Mouse (Mus musculus) left cerebral cortex, postnatal 10 days (tissue): ENCODE data around the gene Cops7a. TPM values are rescaled to one million over a fixed set of nuclear protein-coding genes. Genes with fewer than 3 reads are reported as not detected.

Experiments
- DNase-seq, 2 experiments: peaks; one replicate each; pipeline ENCODE4 v3.0.0; 2021 to 2022; ENCODE audit warnings: low spot score in 2 of 2, mixed read lengths in 1 of 2; ENCODE audit errors: extremely low spot score in 1 of 2
- intact Hi-C: fragments of 180-260 bp; cut with DNase I; formaldehyde crosslinking; loops from one replicate; pipeline ENCODE4 v1.15.1; 2025
- total RNA-seq, 2 experiments: library from RNA; stranded (reverse); gene quantifications; 2 replicates each; pipeline ENCODE4 v1.2.3; 2021

Cops7a gene
- total RNA-seq, 2 experiments from 2014 or later = 115 to 116 TPM

DNA sequence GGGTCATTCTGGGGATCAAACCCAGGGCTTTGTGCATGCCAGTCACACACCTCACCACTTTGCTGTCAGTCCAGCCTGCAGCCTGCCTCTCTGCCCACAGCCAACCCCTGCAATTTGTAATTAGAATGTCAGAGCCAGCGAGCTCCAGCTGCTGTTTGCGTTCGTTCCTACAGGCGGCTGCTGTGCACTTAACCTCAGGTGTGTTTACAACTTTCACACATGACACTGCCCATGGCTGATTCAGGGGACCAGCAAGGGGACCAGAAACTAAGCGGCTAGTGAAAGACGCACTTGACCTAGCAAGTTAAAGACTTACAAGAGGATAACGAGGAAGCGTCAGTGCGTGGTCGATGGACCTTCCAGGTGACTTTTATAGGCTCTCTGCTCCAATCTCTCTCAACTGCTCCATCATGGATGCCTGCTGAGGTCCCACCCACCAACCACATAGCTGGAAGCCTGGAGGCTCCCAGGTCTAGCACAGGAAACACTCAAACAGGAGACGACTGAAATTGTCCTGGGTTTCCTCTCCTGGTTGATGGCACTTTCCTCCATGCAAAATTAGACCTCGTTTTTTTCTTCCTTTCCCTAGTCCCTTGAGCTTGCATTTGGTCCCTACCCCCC lies 40.1 kb downstream of the Cops7a start:
- DNase-seq = no peak
- intact Hi-C loops = no loop called here

DNA sequence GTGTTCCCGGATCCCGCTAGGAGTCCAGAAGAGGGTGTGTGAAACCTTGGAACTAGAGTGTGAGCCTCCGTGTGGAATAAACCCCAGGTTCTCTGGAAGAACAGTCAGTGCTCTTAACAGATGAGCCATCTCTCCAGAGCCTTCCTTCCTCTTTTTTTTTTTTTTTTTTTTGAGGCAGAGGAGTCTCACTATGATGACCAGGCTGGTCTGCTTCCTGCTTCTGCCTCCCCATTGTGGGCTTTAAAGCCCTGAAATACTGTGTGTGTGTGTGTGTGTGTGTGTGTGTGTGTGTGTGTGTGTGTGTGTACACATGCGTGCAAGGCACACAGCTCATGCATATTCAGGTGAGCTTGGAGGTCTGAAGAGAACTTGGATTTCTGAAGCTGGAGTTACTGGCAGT lies 43.8 kb downstream of the Cops7a start:
- no peak for DNase-seq
- intact Hi-C loops = no loop called here

DNA sequence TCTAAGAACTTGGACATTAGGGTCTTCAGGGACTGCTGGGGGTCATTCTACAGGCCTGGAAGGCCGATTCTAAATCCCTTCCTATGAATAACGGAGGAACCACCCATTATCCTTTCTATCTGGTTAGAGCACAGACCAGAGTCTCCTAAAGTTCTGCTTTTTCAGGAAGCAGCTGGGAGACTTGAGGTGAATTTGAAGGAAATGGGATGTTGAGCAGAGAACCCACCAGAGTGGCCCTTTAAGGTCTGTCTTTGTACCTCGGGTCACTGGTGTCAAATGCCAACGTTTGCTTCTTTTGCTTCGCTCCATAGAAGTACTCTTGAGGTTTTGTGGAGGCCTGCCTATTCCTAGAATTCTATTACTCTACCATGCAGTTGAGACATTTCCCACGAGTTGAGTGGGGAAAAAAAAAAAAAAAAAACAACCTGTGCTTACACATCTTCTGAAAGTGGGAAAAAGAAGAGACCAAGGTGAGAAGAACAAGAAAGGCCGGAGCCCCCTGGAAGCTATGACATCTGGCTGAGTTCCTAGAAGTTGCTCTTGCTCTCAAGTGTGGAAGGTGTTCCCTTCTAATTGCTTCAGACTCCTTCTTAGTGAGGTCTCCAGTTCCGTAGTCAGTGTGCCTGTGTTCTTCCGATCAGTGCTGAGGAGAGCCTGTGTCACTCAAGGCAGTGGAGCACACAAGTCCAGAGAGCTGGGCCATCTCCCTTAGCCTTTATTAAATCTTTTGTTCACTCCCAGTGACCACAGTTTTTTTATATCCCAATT lies 44.8 kb downstream of the Cops7a start:
- intact Hi-C loops = no loop called here
- no peak for DNase-seq

DNA sequence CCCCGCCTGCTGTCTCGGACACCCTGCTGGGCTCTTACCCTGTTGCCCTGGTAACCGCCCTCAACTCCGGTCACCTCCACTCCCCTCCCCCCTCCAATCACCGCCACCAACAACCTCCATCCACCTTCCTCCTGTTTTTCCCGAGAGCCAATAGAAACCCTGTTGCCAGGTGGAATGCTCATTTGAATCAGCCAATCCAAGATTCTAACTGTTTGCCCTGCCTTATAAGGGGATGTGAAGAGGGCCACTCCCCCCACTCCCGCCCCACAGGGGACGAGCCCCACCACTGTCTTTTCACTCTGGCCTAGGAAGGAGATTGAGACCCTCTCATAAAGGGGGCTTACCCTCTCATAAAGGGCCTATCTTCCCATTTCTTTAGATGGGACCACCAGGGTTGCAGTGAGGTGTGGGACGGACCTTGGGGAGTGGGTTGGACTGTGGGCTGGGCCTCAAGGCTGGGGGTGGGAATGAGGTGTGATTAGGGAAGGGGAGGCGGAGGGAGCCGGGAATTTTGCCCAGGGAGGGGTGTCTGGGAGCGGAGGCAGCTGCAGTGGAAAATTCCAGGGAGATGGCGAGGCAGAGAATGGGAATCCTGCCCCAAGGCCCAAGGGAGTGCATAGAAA lies 45.5 kb downstream of the Cops7a start, which contains the start of gene Ptms:
Ptms (minus strand) TSS at position 409 of the 623 bp plus-strand sequence.
- peak; percentile 95 to 96 for DNase-seq
- intact Hi-C loops = no loop called here

DNA sequence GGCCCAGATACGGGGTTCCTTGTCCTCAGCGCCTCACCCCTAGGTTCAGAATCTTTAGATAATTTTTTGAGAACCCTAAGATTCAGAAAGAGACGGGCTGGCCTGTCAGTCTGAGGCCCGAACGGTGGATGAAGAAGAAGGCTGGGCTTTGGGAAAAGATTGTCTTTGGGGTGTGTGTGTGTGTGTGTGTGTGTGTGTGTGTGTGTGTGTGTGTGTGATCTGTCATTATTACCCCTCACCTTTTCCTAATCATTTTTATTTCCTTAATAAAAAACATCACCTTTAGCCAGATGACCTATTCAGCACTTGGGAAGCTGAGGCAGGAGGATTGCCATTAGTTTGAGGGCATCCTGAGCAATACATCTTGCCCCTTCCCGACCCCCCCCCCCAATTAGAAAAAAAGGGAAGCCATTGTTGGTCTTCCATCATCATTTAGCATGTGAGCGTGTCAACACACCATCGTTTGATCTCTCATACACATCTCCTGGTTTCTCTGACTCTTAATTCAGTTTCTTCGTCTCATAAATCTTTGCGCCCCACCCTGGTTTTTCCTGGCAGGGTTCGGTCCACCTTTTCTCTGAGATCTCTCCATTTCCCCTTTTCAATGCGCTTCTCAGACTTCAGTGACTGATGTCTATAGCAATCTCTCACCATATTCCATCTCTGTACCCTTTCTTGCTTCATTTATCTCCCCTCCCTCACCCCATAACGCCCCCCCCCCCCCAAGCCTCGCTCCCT lies 46.3 kb downstream of the Cops7a start:
- intact Hi-C loops = no loop called here
- no peak for DNase-seq

DNA sequence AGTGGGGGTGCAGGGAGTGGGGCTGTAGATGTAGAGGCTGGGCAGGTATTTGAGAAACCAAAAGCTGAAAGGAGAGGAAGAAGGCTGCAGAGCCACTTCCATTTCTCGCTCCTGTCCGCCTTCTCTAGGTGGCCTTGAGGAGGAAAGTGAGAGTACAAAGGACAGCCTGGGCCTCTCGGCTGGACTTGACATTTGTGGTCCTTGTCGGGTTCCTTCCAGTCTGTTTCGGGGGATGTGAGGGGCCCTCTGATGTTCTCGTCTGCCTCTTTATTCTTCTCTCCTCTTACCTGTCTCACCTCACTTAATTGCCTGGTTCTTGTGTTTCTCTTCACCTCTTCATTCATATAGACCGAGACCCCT lies 47.0 kb downstream of the Cops7a start:
- intact Hi-C loops = no loop called here
- DNase-seq = no peak

DNA sequence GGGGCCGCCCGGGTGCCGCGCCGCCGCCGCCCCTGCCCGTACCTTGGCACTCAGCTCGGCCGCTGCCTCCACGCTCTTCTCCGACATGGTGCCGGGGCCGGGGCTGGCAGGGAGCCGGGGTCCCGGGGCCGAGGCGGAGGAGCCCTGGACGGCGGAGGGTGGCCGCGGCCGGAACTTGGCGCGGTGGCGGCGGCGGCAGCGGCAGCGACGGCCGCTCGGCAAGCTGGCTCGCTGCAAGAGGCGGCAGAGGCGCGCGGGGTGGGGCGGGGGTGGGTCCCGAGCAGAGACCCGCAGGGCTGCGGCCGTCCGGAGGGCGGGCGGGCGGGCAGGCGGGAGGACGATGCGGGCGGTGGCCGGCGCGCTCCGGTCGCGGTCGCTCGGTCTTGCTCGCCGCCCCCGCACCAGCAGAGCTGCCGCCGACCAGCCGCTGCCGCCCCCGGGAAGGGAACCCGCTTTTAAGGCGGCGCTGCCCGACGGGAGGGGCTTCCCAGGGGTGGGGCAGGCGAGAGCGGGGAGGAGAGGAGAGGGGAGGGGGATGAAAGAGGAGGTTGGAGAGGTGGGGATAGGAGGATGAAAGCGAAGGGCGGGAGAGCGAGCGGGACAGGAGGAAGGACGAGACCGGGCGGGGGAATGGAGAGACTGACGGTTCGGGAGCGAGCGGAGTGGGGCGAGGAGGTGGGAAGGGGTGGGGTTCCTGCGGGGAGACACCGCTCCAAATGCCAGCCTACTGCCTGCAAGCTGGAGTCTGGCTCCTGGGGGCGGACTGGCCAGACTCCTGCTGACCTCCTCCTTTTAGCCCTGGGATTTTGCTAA lies 47.6 kb downstream of the Cops7a start:
- intact Hi-C loops = loop anchor here (2.0 kb wide), 1 partner anchor 57 kb away; no protein-coding TSS in a partner anchor
- peak; percentile 94 to 95 for DNase-seq

DNA sequence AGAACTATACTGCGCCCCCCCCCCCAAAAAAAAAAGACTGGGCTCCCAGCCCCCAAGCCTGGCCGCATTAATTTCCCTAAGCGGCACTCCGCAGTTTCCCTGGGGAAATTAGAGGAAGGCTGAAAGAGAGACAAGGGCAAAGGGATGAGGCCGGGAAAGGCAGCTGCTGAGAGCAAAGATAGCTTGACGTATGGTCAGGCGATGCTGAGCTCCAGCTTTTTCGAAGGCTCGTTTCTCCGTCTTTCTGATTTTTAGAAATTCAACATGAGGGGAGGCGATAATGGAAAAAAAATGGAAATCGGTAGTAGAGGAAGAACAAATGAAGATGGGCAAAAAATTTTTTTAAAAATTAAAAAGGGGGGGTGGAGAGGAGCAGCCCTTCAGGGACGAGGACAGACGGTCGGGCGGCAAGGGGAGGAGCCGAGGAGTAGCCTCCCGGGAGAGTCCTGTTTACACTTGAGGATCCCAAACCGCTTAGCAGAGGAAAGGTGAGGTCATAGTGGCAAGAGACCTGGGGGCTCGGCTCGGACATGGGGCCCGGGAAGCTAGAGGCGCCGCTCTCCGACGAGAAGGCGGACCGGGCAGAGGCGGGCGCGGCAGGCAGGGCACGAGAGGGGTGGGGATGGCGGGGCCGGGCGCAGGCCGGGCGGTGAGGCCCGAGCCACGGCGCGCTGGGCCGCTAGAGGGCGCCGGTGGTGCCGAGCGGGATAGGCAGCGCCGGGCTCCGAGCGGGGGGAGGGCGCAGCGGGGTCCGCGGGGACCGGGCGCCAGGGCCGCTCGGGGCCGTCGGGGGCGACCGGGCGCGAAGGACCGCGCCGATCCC lies 48.4 kb downstream of the Cops7a start:
- intact Hi-C loops = loop anchor here (2.0 kb wide), 1 partner anchor 56 kb away; no protein-coding TSS in a partner anchor

DNA sequence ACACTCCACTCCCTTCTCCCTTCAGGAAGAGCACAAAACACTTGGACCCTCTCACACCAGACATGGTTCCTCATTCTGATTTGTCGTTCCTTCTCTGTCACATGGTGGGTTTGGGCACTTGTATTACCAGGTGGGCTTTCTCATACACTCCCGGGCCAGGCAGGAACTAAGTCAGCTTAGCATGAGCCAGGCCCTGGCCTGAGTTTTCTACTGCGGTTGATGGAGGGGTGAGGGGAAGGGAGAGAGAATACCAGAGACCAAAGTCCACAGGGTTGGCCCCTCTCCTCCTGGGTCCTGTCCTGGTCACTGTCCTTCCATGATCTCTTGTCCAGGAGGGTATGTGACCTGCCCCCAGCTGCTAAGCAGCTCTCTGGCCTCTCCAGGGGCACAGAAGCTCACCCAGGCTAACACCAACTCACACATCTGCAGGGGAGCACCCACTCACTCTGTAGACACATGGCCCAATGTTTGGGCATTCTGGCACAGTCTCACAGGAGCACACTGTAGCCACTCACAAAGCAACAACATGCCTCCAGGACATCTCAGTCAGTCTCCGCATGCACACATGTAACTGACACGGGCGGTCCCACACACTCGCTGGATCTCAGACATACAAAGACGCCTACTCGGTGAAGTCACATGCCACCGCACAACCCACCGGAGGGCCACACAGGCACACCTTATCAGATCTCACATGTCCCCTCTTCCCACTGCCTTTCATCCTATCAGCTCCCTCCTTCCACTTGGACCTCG lies 49.2 kb downstream of the Cops7a start:
- peak in 1 of 2 experiments; percentile 60 for DNase-seq
- intact Hi-C loops = loop anchor here (2.0 kb wide), 1 partner anchor 55 kb away; no protein-coding TSS in a partner anchor

More for the DNA sequence above, 48.4 kb downstream of the Cops7a start:
- DNase-seq = peak; percentile 74 to 94

DNA sequence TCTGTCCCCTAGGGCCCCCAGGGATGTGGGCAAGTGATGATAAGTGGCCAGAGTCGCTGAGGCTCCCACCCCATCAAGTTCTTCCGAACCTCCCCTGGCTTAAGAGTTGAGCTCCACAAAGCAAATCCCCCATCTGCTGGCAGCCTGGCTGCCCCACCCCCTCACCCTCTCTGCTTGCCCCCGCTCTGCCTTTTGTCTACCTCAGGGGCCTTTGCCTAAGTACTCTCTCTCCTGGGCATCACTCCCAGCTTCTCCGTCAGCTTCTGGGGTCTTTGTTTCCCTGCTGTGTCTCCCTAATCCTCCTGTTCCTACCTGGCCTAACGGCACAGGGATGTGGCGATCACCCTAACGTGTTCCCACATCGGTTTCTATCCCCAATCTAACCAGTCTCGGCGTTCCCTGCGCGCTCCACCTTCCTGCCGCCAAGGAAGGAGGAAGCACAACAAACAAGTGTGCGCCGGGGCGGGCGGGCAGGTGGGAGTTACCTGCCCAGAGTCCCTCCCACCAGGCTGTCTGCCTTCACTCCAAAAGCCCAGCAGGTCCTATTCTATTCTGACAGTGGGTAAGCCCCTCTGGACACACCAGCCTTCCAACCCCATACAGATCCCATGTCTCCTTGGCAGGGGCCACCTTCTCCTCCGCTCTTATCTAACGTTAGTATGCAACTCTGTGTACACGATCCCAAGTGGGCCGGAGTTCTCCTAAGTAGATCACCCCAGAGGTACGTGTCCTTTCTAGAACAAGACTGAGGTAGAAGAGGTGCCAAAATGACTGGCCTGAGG lies 50.0 kb downstream of the Cops7a start:
- intact Hi-C loops = no loop called here
- peak in 1 of 2 experiments; percentile 49 for DNase-seq

DNA sequence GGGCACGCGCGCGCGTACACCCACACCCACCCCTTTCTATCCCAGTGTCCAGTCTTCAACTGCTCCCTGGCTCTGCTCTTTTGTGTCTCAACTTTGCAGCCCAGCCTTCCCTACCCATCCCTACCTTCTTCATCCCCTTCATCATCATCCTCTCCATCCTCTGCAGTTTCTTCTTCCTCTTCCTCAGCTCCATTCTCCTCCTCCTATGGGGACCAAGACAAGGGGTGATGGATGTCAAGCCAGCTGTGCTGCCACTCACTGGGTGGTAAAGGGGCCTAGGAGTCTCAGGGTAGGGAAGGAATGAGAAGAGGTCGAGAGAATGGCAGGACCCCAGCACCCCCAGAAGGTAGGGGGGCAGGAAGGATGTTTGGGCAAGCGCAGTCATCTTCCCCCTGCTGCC lies 50.8 kb downstream of the Cops7a start:
- no peak for DNase-seq
- intact Hi-C loops = no loop called here

DNA sequence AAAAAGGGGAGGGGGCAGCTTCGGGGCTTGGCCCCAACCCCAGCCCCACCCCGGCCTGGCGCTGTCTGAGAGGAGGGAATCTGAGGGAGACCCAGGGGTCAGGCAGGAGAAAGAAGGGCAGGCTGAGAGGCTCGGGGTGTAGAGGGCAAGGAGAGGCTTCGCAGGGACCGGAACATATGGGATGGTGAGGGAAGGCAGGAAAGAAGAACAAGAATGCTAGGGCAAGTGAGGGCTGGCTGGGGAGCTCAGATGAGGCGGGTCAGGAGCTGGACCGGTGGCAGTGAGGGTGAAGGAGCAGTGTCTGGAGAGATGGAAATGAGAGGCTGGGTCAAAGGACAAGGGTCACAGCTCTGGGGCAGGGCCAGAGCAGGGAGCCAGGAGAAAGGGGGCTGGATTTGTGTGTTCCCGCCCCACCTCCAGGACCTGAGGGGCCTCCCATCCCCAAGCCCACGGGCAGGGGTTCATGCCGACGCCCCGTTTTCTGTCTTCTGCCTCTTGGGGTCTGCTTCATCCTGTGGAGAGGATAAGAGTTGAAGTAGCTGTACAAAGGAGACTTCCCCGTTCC lies 51.5 kb downstream of the Cops7a start:
- intact Hi-C loops = no loop called here
- no peak for DNase-seq

DNA sequence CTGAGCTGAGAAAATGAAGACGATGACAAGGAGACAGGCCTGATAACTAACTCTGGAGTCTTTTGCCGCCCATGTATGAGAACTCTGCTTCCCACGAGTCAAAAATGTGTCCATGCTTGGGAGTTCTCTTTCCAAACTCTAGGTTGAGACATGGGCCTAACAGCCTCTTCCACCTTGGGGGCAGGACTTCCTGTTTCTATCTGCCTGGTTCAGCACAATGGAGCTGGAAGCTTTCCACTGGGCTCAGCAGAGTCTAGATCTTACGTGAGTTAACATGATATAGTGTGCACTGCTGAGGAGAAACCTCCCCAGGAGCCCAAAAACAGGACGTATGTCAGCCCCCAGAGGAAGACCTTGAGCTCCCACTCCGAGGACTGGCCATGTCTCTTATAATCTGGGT lies 52.1 kb downstream of the Cops7a start:
- no peak for DNase-seq
- intact Hi-C loops = no loop called here

DNA sequence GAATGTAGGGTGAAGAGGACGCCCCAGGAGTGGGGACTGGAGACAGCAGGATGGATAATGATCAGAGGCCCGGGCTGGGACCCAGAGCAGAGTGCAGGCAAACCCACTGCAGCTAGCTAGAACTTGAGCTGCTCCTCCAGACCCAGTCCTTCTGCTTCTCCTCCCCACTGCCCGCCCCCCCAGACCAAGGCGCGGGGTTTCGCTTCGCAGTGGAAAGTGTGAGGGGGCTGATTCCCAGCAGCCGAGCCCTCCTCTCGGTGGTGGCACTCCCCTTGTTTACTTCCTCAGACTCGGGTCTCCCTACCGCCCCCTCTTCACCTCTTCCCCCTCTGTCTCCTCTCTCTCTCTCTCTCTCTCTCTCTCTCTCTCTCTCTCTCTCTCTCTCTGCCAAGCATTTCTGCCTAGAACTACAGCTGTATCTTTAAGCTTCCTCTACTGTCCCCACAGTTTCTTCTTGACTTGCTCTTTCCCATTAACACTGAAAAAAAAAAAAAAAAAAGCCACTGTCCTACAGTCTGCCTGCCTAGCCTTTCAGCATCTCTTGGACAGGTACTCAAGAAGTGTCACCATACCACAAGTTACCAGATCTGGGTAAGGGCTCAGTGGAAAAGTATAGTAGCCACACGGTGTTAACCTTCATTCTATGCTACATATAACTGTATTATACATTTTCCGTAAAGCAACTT lies 53.7 kb downstream of the Cops7a start, which contains the start of gene Lag3:
Lag3 (minus strand) TSS at position 173 of the 686 bp plus-strand sequence.
- DNase-seq = peak in 1 of 2 experiments; percentile 40
- intact Hi-C loops = no loop called here

DNA sequence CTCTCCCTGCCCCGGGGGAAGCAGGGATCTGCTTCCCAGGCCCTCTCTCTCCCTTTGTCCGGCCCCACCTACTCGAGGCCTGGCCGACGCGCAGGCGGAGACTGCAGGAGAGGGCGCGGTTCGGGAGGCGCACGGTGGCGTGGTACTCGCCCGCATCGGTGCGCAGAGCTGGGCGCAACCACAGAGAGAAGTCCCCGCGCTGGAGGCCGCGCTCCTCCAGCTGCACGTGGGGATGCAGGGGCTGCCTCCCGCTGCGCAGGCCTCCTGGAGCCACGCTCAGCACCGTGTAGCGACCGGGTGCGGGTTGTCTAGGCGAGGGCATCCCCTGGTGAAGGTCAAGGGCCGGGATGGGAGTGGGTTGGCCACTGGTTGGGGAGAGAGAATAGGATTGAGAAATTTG lies 55.3 kb downstream of the Cops7a start:
- DNase-seq = peak in 1 of 2 experiments; percentile 51
- intact Hi-C loops = no loop called here
